Mouse (Mus musculus): ENCODE measurements around the gene Hivep3.

Gene Hivep3

DNA sequence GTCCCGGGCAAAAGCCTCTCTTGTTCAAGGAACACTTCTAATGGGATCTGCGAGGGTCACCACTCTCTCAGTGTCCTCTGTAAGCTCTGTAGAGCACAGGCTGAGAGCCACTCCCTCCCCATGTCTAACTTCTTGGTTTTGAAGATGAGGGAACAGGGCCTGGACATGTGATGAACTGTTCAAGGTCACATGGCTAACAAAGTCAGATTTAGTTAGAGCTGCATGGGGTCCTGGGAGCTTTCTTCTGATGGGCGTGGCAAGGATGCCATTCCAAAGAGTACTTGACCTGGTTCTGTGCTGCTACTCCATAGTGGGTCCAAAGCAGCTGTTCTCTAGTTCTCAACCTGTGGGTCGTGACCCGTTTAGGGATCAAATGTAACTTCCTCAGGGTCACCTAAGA lies 227.6 kb downstream of the Hivep3 start:
- Histone ChIP-seq H3K4me3 (replicated peaks; ENCODE audit: low read length) (no peak overlapping the region), H3K4me1 (replicated peaks; ENCODE audit: low read depth, low read length) (peaks cover 11% of the 10 kb centered on the region), H3K27me3 (ENCODE audit: insufficient read depth, low read length) (no peaks in the 10 kb centered on the region), H3K36me3 (ENCODE audit: insufficient read depth, low read length) (no peaks in the 10 kb centered on the region), H3K9me3 (ENCODE audit: low read length) (no peaks in the 10 kb centered on the region)
- TF ChIP-seq NANOG (IDR thresholded peaks at IDR 0.05; ENCODE audit: borderline replicate concordance, low read length) = no peak
- TF ChIP-seq CTCF (conservative IDR thresholded peaks at IDR 0.05; ENCODE audit: low read length) = no peak
- no peak for TF ChIP-seq POU5F1 (IDR thresholded peaks at IDR 0.05; ENCODE audit: borderline replicate concordance, low read length)

DNA sequence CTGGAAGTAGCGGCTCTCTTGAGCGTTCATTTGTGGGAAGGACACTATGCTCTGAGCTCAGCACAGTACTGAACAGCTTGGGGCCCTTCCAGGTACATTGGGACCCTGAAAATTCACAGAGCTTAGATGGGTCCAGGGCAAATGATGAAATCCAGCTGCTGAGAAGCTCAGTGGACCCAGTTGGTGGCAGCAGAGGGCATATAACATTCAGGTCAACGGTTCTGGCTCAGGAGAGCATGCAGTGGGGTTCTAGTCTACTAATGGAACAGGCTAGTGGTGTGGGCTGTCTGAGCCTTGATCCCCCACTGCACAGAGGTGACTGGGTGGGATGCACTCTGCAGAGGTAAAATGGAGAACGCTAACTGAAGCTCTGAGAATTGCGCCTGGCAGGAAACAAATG lies 228.5 kb downstream of the Hivep3 start:
- Histone ChIP-seq H3K4me3 (replicated peaks; ENCODE audit: low read length) (no peak overlapping the region), H3K36me3 (ENCODE audit: insufficient read depth, low read length) (no peaks in the 10 kb centered on the region), H3K27me3 (ENCODE audit: insufficient read depth, low read length) (no peaks in the 10 kb centered on the region), H3K9me3 (ENCODE audit: low read length) (no peaks in the 10 kb centered on the region), H3K4me1 (replicated peaks; ENCODE audit: low read depth, low read length) (peaks cover 11% of the 10 kb centered on the region)
- TF ChIP-seq POU5F1 (IDR thresholded peaks at IDR 0.05; ENCODE audit: borderline replicate concordance, low read length) (no peak), CTCF (conservative IDR thresholded peaks at IDR 0.05; ENCODE audit: low read length) (no peak), NANOG (IDR thresholded peaks at IDR 0.05; ENCODE audit: borderline replicate concordance, low read length) (no peak)

DNA sequence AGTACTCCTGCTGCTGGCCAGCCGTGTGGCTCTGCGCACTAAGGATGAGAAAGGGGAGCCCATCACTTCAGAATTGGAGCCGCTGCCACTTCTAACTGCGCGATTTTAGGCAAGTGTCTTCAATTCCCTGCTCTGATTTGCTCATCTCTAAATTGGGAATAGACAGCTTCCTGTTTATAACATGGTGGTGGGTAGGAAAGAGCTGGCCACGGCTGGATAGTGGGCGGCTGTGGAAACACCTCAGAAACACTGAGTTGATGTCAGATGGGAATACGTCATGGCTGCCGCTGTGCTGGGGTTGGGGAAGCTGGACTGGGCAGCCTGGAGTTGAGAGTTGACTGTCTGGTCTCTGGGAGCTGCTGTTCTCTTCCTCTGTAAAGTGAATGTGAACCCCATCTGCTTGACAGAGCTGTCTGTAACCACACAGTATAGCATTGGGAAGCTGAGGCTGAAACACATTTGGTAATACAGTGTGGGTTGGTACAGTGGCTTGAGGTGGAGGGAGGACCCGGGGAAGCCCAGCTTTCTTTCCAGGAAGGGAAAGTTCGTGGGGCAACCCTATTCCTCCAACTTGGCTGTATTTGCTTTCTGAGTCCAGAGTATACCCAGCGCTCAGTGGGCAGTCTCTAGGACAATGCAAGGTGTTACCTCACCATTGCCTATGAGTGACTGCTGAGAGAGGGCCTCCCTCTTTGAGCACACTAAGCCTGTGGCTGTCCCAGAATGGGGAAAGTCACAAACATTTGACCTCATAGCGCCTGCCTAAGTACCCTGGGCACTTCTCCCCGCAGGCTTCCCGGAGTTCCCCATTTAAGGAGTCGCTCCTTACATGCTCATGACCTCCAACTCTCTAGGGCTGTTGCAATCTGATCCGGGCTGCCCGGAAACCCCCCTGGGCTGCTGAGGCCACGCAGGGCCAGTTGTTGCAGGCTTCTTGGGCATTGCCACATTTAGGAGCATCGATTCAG lies 232.8 kb downstream of the Hivep3 start:
- TF ChIP-seq CTCF (conservative IDR thresholded peaks at IDR 0.05; ENCODE audit: low read length) = no peak
- Histone ChIP-seq H3K27me3 (ENCODE audit: insufficient read depth, low read length) (peaks cover 14% of the 10 kb centered on the region), H3K9me3 (ENCODE audit: low read length) (no peaks in the 10 kb centered on the region), H3K36me3 (ENCODE audit: insufficient read depth, low read length) (no peaks in the 10 kb centered on the region), H3K4me1 (replicated peaks; ENCODE audit: low read depth, low read length) (peaks cover 7% of the 10 kb centered on the region), H3K4me3 (replicated peaks; ENCODE audit: low read length) (no peak overlapping the region)

DNA sequence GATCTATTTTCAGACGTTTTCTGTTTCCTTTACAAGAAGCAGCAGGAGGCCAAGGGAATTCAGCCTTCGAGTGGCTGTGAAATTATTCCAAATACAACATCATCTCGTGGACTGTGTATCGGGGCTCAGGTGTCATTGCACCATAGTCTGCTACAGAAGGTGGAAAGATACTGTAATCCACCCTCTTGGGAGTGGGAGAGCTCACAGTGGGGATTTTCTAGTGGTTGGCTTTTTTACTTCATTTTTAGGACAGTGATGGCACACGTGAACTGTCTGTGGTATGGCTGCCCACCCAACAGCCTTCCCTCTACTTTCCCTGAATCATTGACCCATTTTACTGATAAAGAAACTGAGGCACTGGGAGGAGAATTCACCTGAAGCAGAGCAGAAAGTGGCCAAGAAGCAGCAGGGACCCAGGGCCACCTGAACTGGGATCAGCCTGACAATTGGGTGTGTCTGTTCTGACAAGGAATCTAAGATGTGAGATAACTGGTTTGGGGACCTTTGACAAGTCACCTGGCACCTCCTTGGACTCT lies 233.6 kb downstream of the Hivep3 start:
- Histone ChIP-seq H3K36me3 (ENCODE audit: insufficient read depth, low read length) (no peaks in the 10 kb centered on the region), H3K4me3 (replicated peaks; ENCODE audit: low read length) (no peak overlapping the region), H3K27me3 (ENCODE audit: insufficient read depth, low read length) (peaks cover 19% of the 10 kb centered on the region), H3K4me1 (replicated peaks; ENCODE audit: low read depth, low read length) (peaks cover 6% of the 10 kb centered on the region), H3K9me3 (ENCODE audit: low read length) (no peaks in the 10 kb centered on the region)
- TF ChIP-seq CTCF (conservative IDR thresholded peaks at IDR 0.05; ENCODE audit: low read length) (no peak), POU5F1 (IDR thresholded peaks at IDR 0.05; ENCODE audit: borderline replicate concordance, low read length) (no peak), NANOG (IDR thresholded peaks at IDR 0.05; ENCODE audit: borderline replicate concordance, low read length) (no peak)

DNA sequence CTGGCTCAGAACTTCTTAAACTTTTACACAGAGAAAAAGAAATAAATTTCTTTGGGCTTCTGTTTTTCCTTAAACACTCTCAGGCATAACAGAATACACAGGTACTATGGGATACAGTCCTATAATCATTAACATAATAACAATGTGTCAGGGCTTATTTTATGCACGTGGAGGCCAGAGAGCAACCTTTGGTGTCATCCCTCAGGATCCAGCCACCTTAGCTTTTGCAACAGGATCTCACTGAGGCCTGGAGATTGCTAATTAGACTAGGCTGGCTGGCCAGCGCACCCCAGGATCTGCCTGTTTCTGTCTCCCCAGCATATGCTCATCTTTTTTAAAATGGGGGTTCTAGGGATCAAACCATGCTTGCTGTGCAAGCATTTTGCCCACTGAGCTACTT lies 234.1 kb downstream of the Hivep3 start:
- Histone ChIP-seq H3K36me3 (ENCODE audit: insufficient read depth, low read length) (no peaks in the 10 kb centered on the region), H3K9me3 (ENCODE audit: low read length) (no peaks in the 10 kb centered on the region), H3K4me3 (replicated peaks; ENCODE audit: low read length) (no peak overlapping the region), H3K4me1 (replicated peaks; ENCODE audit: low read depth, low read length) (peaks cover 6% of the 10 kb centered on the region), H3K27me3 (ENCODE audit: insufficient read depth, low read length) (peaks cover 20% of the 10 kb centered on the region)
- TF ChIP-seq POU5F1 (IDR thresholded peaks at IDR 0.05; ENCODE audit: borderline replicate concordance, low read length) (no peak), NANOG (IDR thresholded peaks at IDR 0.05; ENCODE audit: borderline replicate concordance, low read length) (no peak)

DNA sequence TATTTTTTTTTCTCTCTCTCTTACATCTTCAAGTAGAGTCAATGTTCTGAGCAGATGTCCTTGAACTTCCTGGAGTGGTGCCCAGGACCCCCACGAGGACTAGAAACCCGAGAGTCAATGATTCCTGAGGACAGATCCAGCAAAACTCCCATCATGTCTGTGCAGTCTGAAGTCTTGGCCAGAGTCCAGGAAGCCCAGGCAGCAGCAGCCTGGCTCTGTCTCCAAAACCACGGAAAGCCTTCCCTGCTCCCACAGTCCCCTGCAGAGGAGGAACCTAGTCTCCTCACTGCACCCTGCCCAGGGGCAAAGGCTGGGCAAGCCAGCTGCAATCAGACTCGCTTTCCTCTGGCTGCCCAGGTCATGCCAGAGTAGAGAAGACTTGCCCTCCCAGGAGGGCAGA lies 234.5 kb downstream of the Hivep3 start:
- Histone ChIP-seq H3K36me3 (ENCODE audit: insufficient read depth, low read length) (no peaks in the 10 kb centered on the region), H3K9me3 (ENCODE audit: low read length) (no peaks in the 10 kb centered on the region), H3K4me1 (replicated peaks; ENCODE audit: low read depth, low read length) (peaks cover 6% of the 10 kb centered on the region), H3K27me3 (ENCODE audit: insufficient read depth, low read length) (peaks cover 20% of the 10 kb centered on the region), H3K4me3 (replicated peaks; ENCODE audit: low read length) (no peak overlapping the region)
- TF ChIP-seq CTCF (conservative IDR thresholded peaks at IDR 0.05; ENCODE audit: low read length) = no peak
- no peak for TF ChIP-seq NANOG (IDR thresholded peaks at IDR 0.05; ENCODE audit: borderline replicate concordance, low read length)
- no peak for TF ChIP-seq POU5F1 (IDR thresholded peaks at IDR 0.05; ENCODE audit: borderline replicate concordance, low read length)

DNA sequence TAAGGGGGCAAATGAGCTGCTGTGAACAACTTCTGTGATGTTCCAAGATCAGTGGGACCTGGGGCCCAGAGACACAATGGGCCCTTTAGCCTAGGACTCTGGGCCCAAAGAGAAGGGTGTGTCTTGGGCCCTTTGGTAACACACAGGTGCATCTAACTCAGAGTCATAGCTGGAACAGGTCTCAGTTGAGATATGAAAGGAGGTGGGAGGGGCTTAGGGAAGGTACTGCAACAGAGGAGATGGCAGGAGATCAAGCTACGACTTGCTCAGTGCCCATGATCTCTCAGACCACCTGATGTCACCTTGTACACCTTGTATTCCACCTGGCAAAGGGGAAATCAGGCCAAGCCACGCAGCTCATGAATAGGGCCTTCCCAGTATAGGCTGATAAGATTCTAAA lies 235.3 kb downstream of the Hivep3 start:
- H3K4me1 ChIP-seq (replicated peaks; ENCODE audit: low read depth, low read length) = peaks cover 6% of the 10 kb centered on the region
- no peak overlapping the region for H3K4me3 ChIP-seq (replicated peaks; ENCODE audit: low read length)
- H3K36me3 ChIP-seq (ENCODE audit: insufficient read depth, low read length) = no peaks in the 10 kb centered on the region
- H3K27me3 ChIP-seq (ENCODE audit: insufficient read depth, low read length) = peaks cover 20% of the 10 kb centered on the region
- no peaks in the 10 kb centered on the region for H3K9me3 ChIP-seq (ENCODE audit: low read length)
- no peak for TF ChIP-seq NANOG (IDR thresholded peaks at IDR 0.05; ENCODE audit: borderline replicate concordance, low read length)
- no peak for TF ChIP-seq POU5F1 (IDR thresholded peaks at IDR 0.05; ENCODE audit: borderline replicate concordance, low read length)
- TF ChIP-seq CTCF (conservative IDR thresholded peaks at IDR 0.05; ENCODE audit: low read length) = no peak

DNA sequence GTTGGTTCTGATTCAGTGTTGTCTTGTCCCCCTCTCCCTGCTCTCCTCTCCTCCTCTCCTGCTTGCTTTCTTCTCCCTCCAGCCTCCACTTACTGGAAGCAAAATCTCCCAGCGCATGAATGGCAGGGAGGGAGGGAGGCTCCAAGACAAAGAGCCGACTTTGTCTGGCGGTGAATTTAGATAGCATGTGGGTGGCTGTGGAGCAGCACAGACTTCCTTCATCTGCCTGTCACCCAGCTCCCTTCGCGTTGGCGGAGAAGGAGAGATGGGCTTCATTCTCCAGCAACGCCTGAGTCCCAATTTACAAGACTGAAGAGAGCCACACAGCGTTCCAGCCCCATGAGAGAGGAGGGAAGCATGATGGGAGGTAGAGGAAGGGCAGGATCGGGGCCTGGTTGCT lies 236.6 kb downstream of the Hivep3 start:
- H3K36me3 ChIP-seq (ENCODE audit: insufficient read depth, low read length) = no peaks in the 10 kb centered on the region
- no peaks in the 10 kb centered on the region for H3K9me3 ChIP-seq (ENCODE audit: low read length)
- peak overlapping the region; percentile 32; the same call in 1 of the 2 replicates for H3K4me3 ChIP-seq (replicated peaks; ENCODE audit: low read length)
- TF ChIP-seq POU5F1 (IDR thresholded peaks at IDR 0.05; ENCODE audit: borderline replicate concordance, low read length) (no peak), NANOG (IDR thresholded peaks at IDR 0.05; ENCODE audit: borderline replicate concordance, low read length) (no peak), CTCF (conservative IDR thresholded peaks at IDR 0.05; ENCODE audit: low read length) (no peak)
- H3K4me1 ChIP-seq (replicated peaks; ENCODE audit: low read depth, low read length) = peaks cover 11% of the 10 kb centered on the region
- H3K27me3 ChIP-seq (ENCODE audit: insufficient read depth, low read length) = peaks cover 20% of the 10 kb centered on the region
